Mouse (Mus musculus) adrenal gland, postnatal 25 days (tissue): ENCODE results near the gene Eif4enif1. TPM values are rescaled to one million over a fixed set of nuclear protein-coding genes. Genes with fewer than 3 reads are reported as not detected.

Experiments
- DNase-seq: peaks from one replicate; pipeline ENCODE4 v3.0.0; 2021; ENCODE audit warnings: mixed read lengths
- total RNA-seq: library from RNA; stranded (reverse); gene quantifications from 2 replicates; pipeline ENCODE4 v1.2.3, GENCODE M21; 2021

Eif4enif1 gene
- total RNA-seq, 1 experiment from 2014 or later = 67.3 TPM

- no peak for DNase-seq
Observed at GRCm38 (mm10) chr11:3269241-3269640, 67.0 kb downstream of the Eif4enif1 start.

GRCm38 (mm10) chr11:3278351-3278750, 76.2 kb downstream of the Eif4enif1 start:
- DNase-seq = no peak

GRCm38 (mm10) chr11:3279729-3280128, 77.5 kb downstream of the Eif4enif1 start:
- no peak for DNase-seq

GRCm38 (mm10) chr11:3282887-3283286, 80.7 kb downstream of the Eif4enif1 start:
- no peak for DNase-seq

GRCm38 (mm10) chr11:3283645-3284044, 81.5 kb downstream of the Eif4enif1 start:
- no peak for DNase-seq

- DNase-seq = no peak
Observed at GRCm38 (mm10) chr11:3285940-3286339, 83.7 kb downstream of the Eif4enif1 start.

- DNase-seq = no peak
Observed at GRCm38 (mm10) chr11:3287131-3287530, 84.9 kb downstream of the Eif4enif1 start.

GRCm38 (mm10) chr11:3287921-3288320, 85.7 kb downstream of the Eif4enif1 start:
- DNase-seq = no peak

- peak; percentile 58 for DNase-seq
Observed at GRCm38 (mm10) chr11:3288521-3289301, 86.5 kb downstream of the Eif4enif1 start, which contains the start of gene Patz1. Gene Patz1, plus strand, starts transcription at chr11:3288874.

- peak; percentile 81 for DNase-seq
Observed at GRCm38 (mm10) chr11:3289302-3289802, 87.2 kb downstream of the Eif4enif1 start.

- DNase-seq = peak; percentile 82
Observed at GRCm38 (mm10) chr11:3289803-3290639, 87.8 kb downstream of the Eif4enif1 start.

GRCm38 (mm10) chr11:3290640-3291310, 88.6 kb downstream of the Eif4enif1 start:
- peak; percentile 57 for DNase-seq

GRCm38 (mm10) chr11:3291311-3292061, 89.3 kb downstream of the Eif4enif1 start:
- DNase-seq = no peak

GRCm38 (mm10) chr11:3292062-3292421, 89.8 kb downstream of the Eif4enif1 start:
- DNase-seq = peak; percentile 43

- DNase-seq = no peak
Observed at GRCm38 (mm10) chr11:3292711-3293249, 90.6 kb downstream of the Eif4enif1 start.

GRCm38 (mm10) chr11:3293361-3293760, 91.2 kb downstream of the Eif4enif1 start:
- DNase-seq = no peak

Other genes with a start within 250 kb of the Eif4enif1 start
- gene Sfi1, start 8.9 kb upstream of the Eif4enif1 start, total RNA-seq = 92.1 and 96.9 TPM in 2 replicates
- 90.8 and 117 TPM in 2 replicates for gene Drg1, start 64.0 kb downstream of the Eif4enif1 start, total RNA-seq
- 33.2 and 51.0 TPM in 2 replicates for gene Patz1, start 86.5 kb downstream of the Eif4enif1 start, total RNA-seq
- gene Pik3ip1, start 128.0 kb downstream of the Eif4enif1 start, total RNA-seq = 13.1 and 18.5 TPM in 2 replicates
- 27.1 and 44.5 TPM in 2 replicates for gene Limk2, start 206.8 kb downstream of the Eif4enif1 start, total RNA-seq
- gene Rnf185, start 250.0 kb downstream of the Eif4enif1 start, total RNA-seq = 34.3 and 45.8 TPM in 2 replicates